Mouse (Mus musculus): Measurements from ENCODE around the gene 1700067K01Rik. TPM values are rescaled to one million over a fixed set of nuclear protein-coding genes. Genes with fewer than 3 reads are reported as not detected.

1700067K01Rik gene
- polyA plus RNA-seq, 1 experiment: not detected

DNA sequence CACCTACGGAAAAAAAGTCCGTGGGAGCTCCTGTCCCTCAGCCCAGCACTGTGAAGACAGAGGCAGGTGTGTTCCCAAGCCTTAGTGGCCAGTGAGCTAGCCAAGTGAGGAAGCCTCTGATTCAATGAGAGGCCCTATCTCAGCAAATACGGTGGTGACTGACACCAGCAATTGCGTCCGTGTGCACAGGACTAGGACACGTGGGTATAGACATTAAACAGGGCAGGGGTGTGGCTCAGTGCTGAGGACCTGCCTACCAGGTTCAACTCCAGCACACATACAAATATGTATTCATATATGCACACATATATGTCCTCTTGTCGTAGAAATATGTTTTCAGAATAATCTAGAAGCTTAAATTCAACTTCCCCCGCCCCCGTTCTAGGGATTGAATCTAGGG is 18.4 kb downstream of the 1700067K01Rik start:
- Histone ChIP-seq H3K4me1 (ENCODE audit: control insufficient read depth, insufficient read depth, low read length) (no peaks in the 10 kb centered on the region), H3K27ac (ENCODE audit: insufficient read depth, low read depth, low read length) (no peak overlapping the region), H3K4me3 (ENCODE audit: insufficient read depth, low read depth, low read length) (no peak overlapping the region)
- no peak for TF ChIP-seq CTCF (IDR thresholded peaks at IDR 0.05; ENCODE audit: insufficient read depth, low read depth, low read length)
- TF ChIP-seq POLR2A (IDR thresholded peaks at IDR 0.05; ENCODE audit: insufficient read depth, low read depth, low read length): no peak
- WGBS: 89% methylated on average over 9 of the region's 9 CpGs

DNA sequence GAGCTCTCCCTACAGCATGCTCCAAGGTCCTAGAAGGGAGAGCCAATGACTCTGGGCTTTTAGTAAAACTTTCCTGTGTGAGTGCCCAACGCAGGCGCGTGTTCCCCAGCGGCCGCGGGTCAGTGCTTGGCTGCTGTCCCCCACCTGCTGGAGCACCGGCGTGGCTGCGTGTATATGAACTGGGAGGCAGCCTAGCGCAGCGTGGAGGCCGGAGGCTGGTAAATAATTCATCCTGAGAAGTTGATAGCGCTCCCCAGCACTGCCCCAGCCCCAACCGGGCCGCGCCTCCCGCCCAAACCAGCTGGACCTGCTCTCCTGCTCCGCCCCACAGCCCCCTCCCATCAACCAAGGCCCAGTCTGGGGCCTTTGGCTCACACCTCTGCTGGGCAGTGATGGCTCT is 19.8 kb downstream of the 1700067K01Rik start, which contains the start of gene Palm3:
Gene Palm3 (plus strand): TSS at position 376 of the 400 bp plus-strand sequence.
- H3K4me3 ChIP-seq (ENCODE audit: insufficient read depth, low read depth, low read length): no peak within 1 kb of the TSS
- peaks cover 5% of the 10 kb centered on the region for H3K4me1 ChIP-seq (ENCODE audit: control insufficient read depth, insufficient read depth, low read length)
- no peak within 1 kb of the TSS for H3K27ac ChIP-seq (ENCODE audit: insufficient read depth, low read depth, low read length)
- WGBS: 32% methylated on average over 18 of the region's 18 CpGs
- TF ChIP-seq CTCF (IDR thresholded peaks at IDR 0.05; ENCODE audit: insufficient read depth, low read depth, low read length) (no peak), POLR2A (IDR thresholded peaks at IDR 0.05; ENCODE audit: insufficient read depth, low read depth, low read length) (no peak)

DNA sequence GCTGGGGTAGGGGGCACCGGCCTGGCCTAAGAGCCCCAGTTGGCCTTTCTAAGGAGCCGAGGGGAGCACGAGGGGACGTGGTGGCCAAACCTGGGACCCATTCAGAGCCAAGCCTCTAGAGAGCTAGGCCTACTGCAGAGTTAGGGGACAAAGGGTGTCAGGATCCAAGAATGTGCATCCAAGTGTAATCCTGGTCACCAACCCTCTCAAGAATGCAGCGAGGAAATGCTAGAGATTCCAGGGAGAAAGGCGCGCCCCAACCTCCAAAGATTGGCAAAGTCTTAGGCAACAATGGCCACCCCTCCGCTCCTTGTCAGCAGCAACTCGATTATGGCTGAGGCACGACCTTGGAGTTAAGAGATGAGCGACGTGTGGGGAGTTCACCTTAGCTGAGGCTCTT is 20.3 kb downstream of the 1700067K01Rik start:
- WGBS: 63% methylated on average over 12 of the region's 12 CpGs
- Histone ChIP-seq H3K4me1 (ENCODE audit: control insufficient read depth, insufficient read depth, low read length) (peaks cover 9% of the 10 kb centered on the region), H3K4me3 (ENCODE audit: insufficient read depth, low read depth, low read length) (no peak overlapping the region), H3K27ac (ENCODE audit: insufficient read depth, low read depth, low read length) (no peak overlapping the region)
- TF ChIP-seq CTCF (IDR thresholded peaks at IDR 0.05; ENCODE audit: insufficient read depth, low read depth, low read length): no peak
- TF ChIP-seq POLR2A (IDR thresholded peaks at IDR 0.05; ENCODE audit: insufficient read depth, low read depth, low read length): no peak

GRCm38 (mm10) chr8:84023085-84023484 is 21.8 kb downstream of the 1700067K01Rik start:
- Histone ChIP-seq H3K27ac (ENCODE audit: insufficient read depth, low read depth, low read length) (no peak overlapping the region), H3K4me1 (ENCODE audit: control insufficient read depth, insufficient read depth, low read length) (peaks cover 10% of the 10 kb centered on the region), H3K4me3 (ENCODE audit: insufficient read depth, low read depth, low read length) (no peak overlapping the region)
- TF ChIP-seq CTCF (IDR thresholded peaks at IDR 0.05; ENCODE audit: insufficient read depth, low read depth, low read length): no peak
- TF ChIP-seq POLR2A (IDR thresholded peaks at IDR 0.05; ENCODE audit: insufficient read depth, low read depth, low read length): no peak
- WGBS: 60% methylated on average over 5 of the region's 5 CpGs

DNA sequence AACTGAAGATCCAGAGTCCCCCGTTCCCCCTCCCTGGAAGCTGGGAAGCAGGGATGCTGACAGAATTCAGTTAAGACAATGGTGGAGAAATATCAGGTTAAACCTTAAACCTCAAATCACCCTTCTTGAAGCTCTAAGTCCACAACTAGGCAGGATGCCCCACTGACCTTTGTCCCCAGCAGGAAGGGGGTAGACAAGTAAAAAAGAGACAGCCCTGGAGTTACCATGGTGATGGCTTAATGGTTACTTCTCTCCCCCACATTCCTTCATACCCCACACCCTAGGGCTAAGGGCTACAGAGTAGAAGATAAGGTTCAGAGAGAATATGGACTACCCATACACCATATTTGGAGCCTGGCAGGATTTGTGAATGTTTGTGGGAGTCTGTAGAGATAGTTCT is 22.3 kb downstream of the 1700067K01Rik start:
- Histone ChIP-seq H3K4me1 (ENCODE audit: control insufficient read depth, insufficient read depth, low read length) (peaks cover 10% of the 10 kb centered on the region), H3K27ac (ENCODE audit: insufficient read depth, low read depth, low read length) (no peak overlapping the region), H3K4me3 (ENCODE audit: insufficient read depth, low read depth, low read length) (no peak overlapping the region)
- TF ChIP-seq CTCF (IDR thresholded peaks at IDR 0.05; ENCODE audit: insufficient read depth, low read depth, low read length): no peak
- TF ChIP-seq POLR2A (IDR thresholded peaks at IDR 0.05; ENCODE audit: insufficient read depth, low read depth, low read length): no peak
- 91% methylated on average over 1 of the region's 1 CpGs for WGBS

DNA sequence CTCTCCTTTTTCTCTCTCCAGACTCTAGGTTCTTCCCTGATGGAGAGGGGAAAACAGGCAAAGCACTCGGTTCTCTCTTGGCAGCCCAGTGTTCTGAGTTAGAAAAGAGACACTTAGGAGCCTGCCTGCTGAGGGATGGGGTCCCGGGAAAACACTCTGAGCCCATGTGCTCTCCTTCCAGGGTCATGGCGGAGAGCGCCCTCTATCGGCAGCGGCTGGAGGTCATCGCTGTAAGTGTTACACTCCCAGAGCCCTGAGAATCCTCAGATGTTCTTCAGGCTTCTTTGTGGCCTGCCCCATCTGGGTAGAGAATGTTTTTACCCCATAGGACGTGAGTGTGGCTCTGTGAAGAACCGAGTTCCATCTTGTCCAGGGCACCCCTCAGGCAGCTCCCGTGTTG is 22.9 kb downstream of the 1700067K01Rik start:
- WGBS: 23% methylated on average over 10 of the region's 10 CpGs
- no peak overlapping the region for H3K27ac ChIP-seq (ENCODE audit: insufficient read depth, low read depth, low read length)
- H3K4me3 ChIP-seq (ENCODE audit: insufficient read depth, low read depth, low read length): no peak overlapping the region
- TF ChIP-seq POLR2A (IDR thresholded peaks at IDR 0.05; ENCODE audit: insufficient read depth, low read depth, low read length) (no peak), CTCF (IDR thresholded peaks at IDR 0.05; ENCODE audit: insufficient read depth, low read depth, low read length) (peak; percentile 54; the same call in 1 of the 2 replicates)
- H3K4me1 ChIP-seq (ENCODE audit: control insufficient read depth, insufficient read depth, low read length): peaks cover 10% of the 10 kb centered on the region

GRCm38 (mm10) chr8:84025863-84026262 is 24.6 kb downstream of the 1700067K01Rik start:
- WGBS: under 1% methylated on average over 41 of the region's 41 CpGs
- no peak for TF ChIP-seq CTCF (IDR thresholded peaks at IDR 0.05; ENCODE audit: insufficient read depth, low read depth, low read length)
- TF ChIP-seq POLR2A (IDR thresholded peaks at IDR 0.05; ENCODE audit: insufficient read depth, low read depth, low read length): no peak
- peaks cover 10% of the 10 kb centered on the region for H3K4me1 ChIP-seq (ENCODE audit: control insufficient read depth, insufficient read depth, low read length)
- H3K27ac ChIP-seq (ENCODE audit: insufficient read depth, low read depth, low read length): no peak overlapping the region
- H3K4me3 ChIP-seq (ENCODE audit: insufficient read depth, low read depth, low read length): peak overlapping the region; percentile 31

GRCm38 (mm10) chr8:84027449-84027848 is 26.1 kb downstream of the 1700067K01Rik start:
- WGBS: 34% methylated on average over 10 of the region's 10 CpGs
- TF ChIP-seq POLR2A (IDR thresholded peaks at IDR 0.05; ENCODE audit: insufficient read depth, low read depth, low read length) (no peak), CTCF (IDR thresholded peaks at IDR 0.05; ENCODE audit: insufficient read depth, low read depth, low read length) (no peak)
- Histone ChIP-seq H3K27ac (ENCODE audit: insufficient read depth, low read depth, low read length) (no peak overlapping the region), H3K4me3 (ENCODE audit: insufficient read depth, low read depth, low read length) (no peak overlapping the region), H3K4me1 (ENCODE audit: control insufficient read depth, insufficient read depth, low read length) (peaks cover 10% of the 10 kb centered on the region)

- Histone ChIP-seq H3K27ac (ENCODE audit: insufficient read depth, low read depth, low read length) (no peak overlapping the region), H3K4me3 (ENCODE audit: insufficient read depth, low read depth, low read length) (no peak overlapping the region), H3K4me1 (ENCODE audit: control insufficient read depth, insufficient read depth, low read length) (peaks cover 11% of the 10 kb centered on the region)
- TF ChIP-seq POLR2A (IDR thresholded peaks at IDR 0.05; ENCODE audit: insufficient read depth, low read depth, low read length): no peak
- no peak for TF ChIP-seq CTCF (IDR thresholded peaks at IDR 0.05; ENCODE audit: insufficient read depth, low read depth, low read length)
- 92% methylated on average over 5 of the region's 5 CpGs for WGBS
Measured at GRCm38 (mm10) chr8:84029272-84029671, 28.0 kb downstream of the 1700067K01Rik start.

DNA sequence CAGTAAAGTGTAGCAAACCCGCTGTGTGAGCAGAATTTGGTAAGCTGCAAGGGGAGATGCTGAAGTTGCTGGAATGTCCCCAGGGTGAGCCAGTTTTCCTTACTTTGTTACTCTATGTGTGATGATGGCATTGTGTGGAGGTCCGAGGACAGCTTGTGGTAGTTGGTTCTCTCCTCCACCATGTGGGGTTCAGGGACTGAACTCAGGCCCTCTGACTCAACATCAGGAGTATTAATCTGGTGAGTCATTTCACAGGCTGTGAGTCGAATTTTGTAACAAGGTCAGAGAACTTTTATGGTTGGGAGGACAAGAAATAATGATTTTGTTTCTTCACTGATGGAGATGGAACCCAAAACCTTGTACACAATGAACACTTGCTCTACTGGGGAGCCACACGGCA is 31.5 kb downstream of the 1700067K01Rik start:
- H3K4me3 ChIP-seq (ENCODE audit: insufficient read depth, low read depth, low read length): no peak overlapping the region
- H3K27ac ChIP-seq (ENCODE audit: insufficient read depth, low read depth, low read length): no peak overlapping the region
- TF ChIP-seq CTCF (IDR thresholded peaks at IDR 0.05; ENCODE audit: insufficient read depth, low read depth, low read length): no peak
- no peak for TF ChIP-seq POLR2A (IDR thresholded peaks at IDR 0.05; ENCODE audit: insufficient read depth, low read depth, low read length)
- 62% methylated on average over 4 of the region's 4 CpGs for WGBS
- 0 out of 2 replicates have a peak, but pooled peaks cover 2% of the 10 kb centered on the region for H3K4me1 ChIP-seq (ENCODE audit: control insufficient read depth, insufficient read depth, low read length)

All from olfactory bulb, adult 2 months (tissue).